Mouse (Mus musculus) forebrain, embryonic 12.5 days (tissue): ENCODE results near the gene Lcn2. TPM values are rescaled to one million over a fixed set of nuclear protein-coding genes. Genes with fewer than 3 reads are reported as not detected.

Experiments used
- ATAC-seq: fragments of 200-750 bp; cut with Nextera tagmentation; 2 replicates; pipeline ENCODE4 v1.8.0; 2017; ENCODE audit warnings: moderate TSS enrichment; ENCODE audit not compliant: low FRiP score
- H3K27ac ChIP-seq: fragments of 300-500 bp; sonication (generic); 2 replicates; pipeline ENCODE4 v1.5.1; 2016; ENCODE audit warnings: mild to moderate bottlenecking
- H3K27me3 ChIP-seq: fragments of 300-500 bp; sonication (generic); 2 replicates; pipeline ENCODE4 v1.6.1; 2016; ENCODE audit warnings: mild to moderate bottlenecking
- H3K36me3 ChIP-seq: fragments of 300-500 bp; sonication (generic); replicated peaks from 2 replicates; pipeline ENCODE4 v1.6.1; 2016; ENCODE audit warnings: mild to moderate bottlenecking
- H3K4me1 ChIP-seq: fragments of 300-500 bp; sonication (generic); 2 replicates; pipeline ENCODE4 v1.6.1; 2016
- H3K4me2 ChIP-seq: fragments of 300-500 bp; sonication (generic); 2 replicates; pipeline ENCODE4 v1.6.1; 2016; ENCODE audit warnings: mild to moderate bottlenecking, moderate library complexity
- H3K4me3 ChIP-seq: fragments of 300-500 bp; sonication (generic); replicated peaks from 2 replicates; pipeline ENCODE4 v1.5.1; 2016; ENCODE audit warnings: mild to moderate bottlenecking
- H3K9ac ChIP-seq: fragments of 300-500 bp; sonication (generic); 2 replicates; pipeline ENCODE4 v1.6.1; 2016; ENCODE audit warnings: mild to moderate bottlenecking
- H3K9me3 ChIP-seq: fragments of 300-500 bp; sonication (generic); 2 replicates; pipeline ENCODE4 v1.6.1; 2016
- WGBS: fragments of 180-500 bp; shearing (Covaris S2); methylation state at CpG from one replicate; pipeline ENCODE4 v1.1.7; 2016; 5-methylcytosine and 5-hydroxymethylcytosine counted together
- polyA plus RNA-seq: library from polyadenylated mRNA; unstranded; fragments of >200 nt; fragmentation: Nextera tagmentation; extraction: Ambion mirVana; gene quantifications from 2 replicates; pipeline ENCODE4 v1.2.1, GENCODE M21; 2016

The Lcn2 gene
- polyA plus RNA-seq, 1 experiment from 2014 or later, result 0.50 TPM

DNA sequence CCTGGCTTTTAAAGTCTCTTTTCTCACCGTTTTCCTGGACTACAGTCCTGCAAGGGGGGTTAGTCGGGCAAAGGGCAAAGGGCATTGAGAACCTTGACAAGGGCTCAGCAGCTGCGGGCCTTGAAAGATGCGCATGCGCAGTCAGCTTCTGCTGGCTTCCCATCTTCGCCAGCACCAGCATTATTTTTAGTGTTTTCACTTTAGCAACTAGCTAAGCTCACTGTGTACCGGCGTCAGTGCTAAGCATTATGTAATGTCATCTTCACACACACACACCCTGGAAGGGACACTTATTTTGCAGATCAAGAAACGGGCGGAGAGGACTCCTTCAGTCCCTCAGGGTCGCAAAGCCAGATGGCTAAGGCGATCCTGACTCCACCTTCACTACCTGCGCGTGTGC is 27.3 kb downstream of the Lcn2 start:
- H3K4me2 ChIP-seq, result peak overlapping the region; percentile 65
- H3K27me3 ChIP-seq, result peaks cover 19% of the 10 kb centered on the region
- peaks cover 7% of the 10 kb centered on the region; the same call in 1 of the 2 replicates for H3K36me3 ChIP-seq
- no peak overlapping the region for H3K27ac ChIP-seq
- peak overlapping the region; percentile 35 for H3K4me3 ChIP-seq
- ATAC-seq, result no peak; the same call in 1 of the 2 replicates
- 0 out of 2 replicates have a peak overlapping the region, but pooled peaks have one; percentile 33 for H3K9ac ChIP-seq
- H3K9me3 ChIP-seq, result no peaks in the 10 kb centered on the region
- 5% methylated on average over 14 of the region's 14 CpGs for WGBS
- peaks cover 30% of the 10 kb centered on the region for H3K4me1 ChIP-seq

DNA sequence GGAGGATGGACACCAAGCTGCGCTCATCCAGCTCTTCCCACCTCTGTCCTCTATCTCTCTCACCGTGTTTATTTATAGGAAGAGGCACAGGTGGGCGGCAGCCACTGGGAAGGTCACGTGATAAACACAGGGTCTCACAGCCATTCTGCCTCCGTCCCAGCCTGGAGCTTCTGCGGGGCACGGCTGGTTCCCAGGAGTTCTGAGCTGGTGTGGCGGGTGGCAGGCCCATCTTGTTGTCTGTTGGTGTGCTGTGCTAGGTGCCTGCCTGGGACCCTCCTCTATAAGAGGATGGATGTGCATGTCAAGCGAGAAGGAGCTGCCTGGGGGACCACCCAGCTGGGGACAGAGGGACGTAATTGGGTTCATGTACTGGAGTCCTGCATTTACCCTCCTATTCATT is 29.7 kb downstream of the Lcn2 start:
- H3K9me3 ChIP-seq, result no peaks in the 10 kb centered on the region
- no peak overlapping the region for H3K4me3 ChIP-seq
- WGBS, result 70% methylated on average over 10 of the region's 10 CpGs
- ATAC-seq, result no peak
- no peak overlapping the region for H3K9ac ChIP-seq
- H3K27me3 ChIP-seq, result peaks cover 19% of the 10 kb centered on the region
- H3K27ac ChIP-seq, result no peak overlapping the region
- H3K4me2 ChIP-seq, result no peak overlapping the region
- H3K36me3 ChIP-seq, result no peaks in the 10 kb centered on the region
- peaks cover 18% of the 10 kb centered on the region for H3K4me1 ChIP-seq

DNA sequence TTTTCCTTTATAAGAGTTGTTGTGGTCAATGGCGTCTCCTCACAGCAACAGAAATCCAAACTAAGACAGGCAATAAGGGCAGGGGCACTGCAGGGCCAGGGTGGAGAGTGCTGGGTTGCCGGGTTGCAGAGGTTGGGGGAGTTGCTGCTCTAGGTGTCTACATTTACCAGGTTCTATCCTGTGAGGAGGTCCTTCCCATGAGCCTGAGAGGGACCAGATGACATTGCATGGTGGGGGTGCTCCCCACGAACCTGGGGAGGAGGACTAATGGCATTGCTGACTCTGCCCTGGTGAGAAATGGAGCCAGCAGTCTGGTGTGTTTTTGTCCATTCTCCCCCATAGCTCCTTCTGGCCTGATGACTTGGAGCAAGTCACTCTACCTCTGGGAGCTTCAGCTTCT is 30.3 kb downstream of the Lcn2 start:
- Histone ChIP-seq H3K4me3 (no peak overlapping the region), H3K4me2 (no peak overlapping the region), H3K4me1 (peaks cover 21% of the 10 kb centered on the region), H3K36me3 (no peaks in the 10 kb centered on the region), H3K27me3 (peaks cover 20% of the 10 kb centered on the region), H3K9ac (no peak overlapping the region), H3K27ac (no peak overlapping the region), H3K9me3 (no peaks in the 10 kb centered on the region)
- ATAC-seq, result no peak
- WGBS, result 84% methylated on average over 3 of the region's 3 CpGs

DNA sequence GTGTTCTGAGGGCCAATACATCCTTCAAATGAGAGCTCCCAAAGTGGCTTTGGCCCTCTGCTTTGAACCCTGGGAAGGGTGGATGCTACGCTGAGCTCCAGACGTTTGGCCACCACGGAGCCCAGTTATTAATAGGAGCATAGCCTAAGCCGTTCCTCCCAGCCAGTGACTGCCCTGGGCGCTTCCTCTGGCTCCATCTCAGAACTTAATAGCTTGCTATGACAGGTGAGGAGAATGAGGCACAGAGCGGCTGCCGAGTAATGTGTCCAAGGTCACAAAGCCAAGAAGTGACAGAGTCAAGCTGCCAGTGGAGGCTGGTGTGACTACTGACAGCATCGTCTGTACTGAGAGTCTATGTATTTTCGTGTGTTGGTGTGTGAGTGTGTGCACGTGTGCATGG is 31.8 kb downstream of the Lcn2 start:
- Histone ChIP-seq H3K9me3 (no peaks in the 10 kb centered on the region), H3K4me3 (no peak overlapping the region), H3K4me1 (peaks cover 26% of the 10 kb centered on the region), H3K4me2 (no peak overlapping the region), H3K27me3 (peaks cover 26% of the 10 kb centered on the region), H3K36me3 (no peaks in the 10 kb centered on the region), H3K9ac (no peak overlapping the region), H3K27ac (no peak overlapping the region)
- no peak for ATAC-seq
- WGBS, result 82% methylated on average over 10 of the region's 10 CpGs

DNA sequence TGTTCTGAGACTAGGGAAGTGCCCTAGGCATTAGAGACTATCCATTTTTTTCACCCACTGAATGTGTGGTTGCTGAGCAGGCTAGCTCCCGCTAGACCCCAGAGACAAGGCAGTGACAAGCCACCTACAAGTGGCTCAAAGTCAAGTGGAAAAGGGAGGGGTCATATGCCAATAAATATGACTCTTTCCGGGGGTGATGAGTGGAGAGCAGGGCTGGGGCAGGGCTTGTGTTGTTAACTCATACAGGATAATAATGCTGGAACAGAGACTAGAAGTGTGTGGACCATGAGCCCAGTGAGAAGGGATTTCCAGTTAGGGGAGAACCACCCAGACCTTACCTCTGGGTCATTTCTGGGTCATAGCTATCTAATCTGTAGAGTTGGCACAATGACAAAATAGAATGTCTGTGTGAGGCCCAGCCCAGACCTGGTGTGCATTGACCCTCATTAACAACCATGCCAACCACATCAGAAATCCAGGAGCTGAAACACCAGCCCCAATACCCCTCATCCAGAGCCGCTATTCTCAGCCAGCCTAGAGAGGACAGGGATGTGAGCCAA is 33.6 kb downstream of the Lcn2 start:
- no peak for ATAC-seq
- Histone ChIP-seq H3K9ac (no peak overlapping the region), H3K9me3 (no peaks in the 10 kb centered on the region), H3K4me2 (no peak overlapping the region), H3K27me3 (peaks cover 33% of the 10 kb centered on the region), H3K4me3 (no peak overlapping the region), H3K36me3 (no peaks in the 10 kb centered on the region), H3K27ac (no peak overlapping the region), H3K4me1 (peaks cover 26% of the 10 kb centered on the region)
- WGBS, result 88% methylated on average over 3 of the region's 3 CpGs

DNA sequence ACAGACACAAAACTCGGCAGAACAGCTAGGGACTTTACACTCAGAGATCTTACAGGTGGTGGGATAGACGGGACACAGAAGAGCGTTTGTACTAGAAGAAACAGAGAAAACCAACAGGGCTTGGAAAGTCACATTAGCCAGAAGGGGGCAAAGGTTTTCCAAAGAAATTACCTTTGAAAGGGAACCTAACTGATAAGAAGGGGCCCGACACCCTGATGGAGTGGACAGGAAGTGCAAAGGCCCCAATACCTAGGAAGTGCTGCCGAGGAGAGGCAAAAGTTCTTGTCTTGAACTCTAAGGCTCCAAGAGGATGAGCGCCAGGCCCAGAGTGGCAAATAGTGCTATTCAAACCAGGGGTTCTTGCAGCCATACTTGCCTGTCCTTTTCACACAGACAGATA is 34.2 kb downstream of the Lcn2 start:
- Histone ChIP-seq H3K27ac (no peak overlapping the region), H3K4me3 (no peak overlapping the region), H3K9ac (no peak overlapping the region), H3K9me3 (no peaks in the 10 kb centered on the region), H3K36me3 (no peaks in the 10 kb centered on the region), H3K4me2 (no peak overlapping the region), H3K27me3 (peaks cover 33% of the 10 kb centered on the region), H3K4me1 (peaks cover 26% of the 10 kb centered on the region)
- WGBS, result 78% methylated on average over 6 of the region's 6 CpGs
- ATAC-seq, result no peak

DNA sequence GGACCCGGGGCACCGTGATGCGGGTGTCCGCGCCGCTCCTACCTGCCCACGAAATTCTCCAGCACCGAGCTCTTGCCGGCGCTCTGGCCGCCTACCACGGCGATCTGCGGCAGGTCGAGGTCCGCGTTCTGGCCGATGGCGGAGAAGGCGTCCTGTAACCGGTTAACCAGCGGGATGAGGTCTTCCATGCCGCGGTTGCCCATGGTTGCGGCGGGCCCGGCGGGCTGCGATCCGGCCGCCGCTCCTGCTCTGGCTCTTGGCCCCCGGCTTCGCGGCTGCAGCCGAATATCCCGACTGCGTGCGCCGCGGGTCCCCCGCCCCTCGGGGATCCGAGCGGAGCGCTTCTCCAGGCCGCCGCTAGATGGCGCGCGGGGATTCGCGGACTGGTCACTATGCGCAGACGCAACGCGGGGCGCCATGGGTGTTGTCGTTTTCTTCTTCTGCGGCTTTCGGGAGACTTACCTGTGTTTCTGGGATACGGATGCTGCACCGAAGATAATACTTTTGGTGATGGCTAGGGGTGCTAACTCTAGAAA is 35.0 kb downstream of the Lcn2 start, which contains the start of gene Dnm1:
Dnm1 (minus strand) TSS at position 332 of the 536 bp plus-strand sequence.
- Histone ChIP-seq H3K4me2 (peak within 1 kb of the TSS; percentile 96), H3K27ac (peak within 1 kb of the TSS; percentile 82), H3K4me3 (peak within 1 kb of the TSS; percentile 59), H3K36me3 (no peaks in the 10 kb centered on the region), H3K27me3 (peaks cover 33% of the 10 kb centered on the region), H3K9ac (peak within 1 kb of the TSS; percentile 70), H3K9me3 (no peaks in the 10 kb centered on the region), H3K4me1 (peaks cover 26% of the 10 kb centered on the region)
- peak; percentile 66 for ATAC-seq
- WGBS, result under 1% methylated on average over 63 of the region's 63 CpGs

DNA sequence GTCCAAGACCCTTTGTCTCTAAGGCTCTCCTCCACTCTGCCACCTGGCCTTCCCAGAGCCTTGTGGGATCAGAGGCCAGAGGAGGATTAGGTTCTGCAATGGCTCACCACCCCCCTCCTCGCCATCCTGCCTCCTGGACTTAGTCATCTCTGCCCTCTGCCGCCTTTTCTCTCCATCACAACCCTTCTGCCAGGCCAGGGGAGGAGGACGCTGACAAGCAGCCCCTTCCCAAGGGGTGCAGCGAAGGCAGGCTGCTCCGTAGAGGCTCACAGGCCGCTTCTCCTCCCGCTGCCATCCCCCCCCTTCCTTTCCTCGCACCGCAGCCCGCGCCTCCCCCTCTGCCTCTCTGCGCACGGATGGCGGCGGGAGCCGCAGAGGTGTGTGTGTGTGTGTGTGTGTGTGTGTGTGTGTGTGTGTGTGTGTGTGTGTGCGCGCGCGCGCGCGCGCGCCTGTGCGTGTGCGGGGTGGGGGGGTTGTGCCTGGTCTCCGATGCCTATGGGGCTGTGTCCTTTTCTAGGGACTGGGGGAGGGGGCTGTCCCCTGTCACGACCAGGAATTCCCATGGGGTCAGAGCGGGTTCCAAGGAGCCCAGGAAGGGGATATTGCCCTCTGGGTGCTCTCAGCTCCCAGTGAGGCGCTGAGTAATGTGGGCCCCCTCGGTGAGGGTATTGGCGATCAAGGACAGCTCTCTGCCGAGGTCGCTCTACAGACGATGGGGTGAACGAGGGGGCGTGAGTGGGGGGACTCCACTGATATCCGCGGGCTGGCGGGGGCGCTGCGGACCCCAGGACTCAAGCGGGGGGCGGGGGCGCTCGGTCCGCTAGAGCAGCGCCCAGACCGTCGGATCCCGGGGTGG is 35.7 kb downstream of the Lcn2 start, which contains the start of gene Ciz1:
Ciz1 (plus strand) TSS at position 177 of the 856 bp plus-strand sequence.
- H3K27me3 ChIP-seq, result peaks cover 33% of the 10 kb centered on the region
- peak; percentile 75 for ATAC-seq
- H3K4me1 ChIP-seq, result peaks cover 26% of the 10 kb centered on the region
- peak within 1 kb of the TSS; percentile 59 for H3K4me3 ChIP-seq
- H3K27ac ChIP-seq, result peak within 1 kb of the TSS; percentile 82
- WGBS, result under 1% methylated on average over 32 of the region's 52 CpGs
- H3K9ac ChIP-seq, result peak within 1 kb of the TSS; percentile 70
- no peaks in the 10 kb centered on the region for H3K9me3 ChIP-seq
- no peaks in the 10 kb centered on the region for H3K36me3 ChIP-seq
- H3K4me2 ChIP-seq, result peak within 1 kb of the TSS; percentile 96

DNA sequence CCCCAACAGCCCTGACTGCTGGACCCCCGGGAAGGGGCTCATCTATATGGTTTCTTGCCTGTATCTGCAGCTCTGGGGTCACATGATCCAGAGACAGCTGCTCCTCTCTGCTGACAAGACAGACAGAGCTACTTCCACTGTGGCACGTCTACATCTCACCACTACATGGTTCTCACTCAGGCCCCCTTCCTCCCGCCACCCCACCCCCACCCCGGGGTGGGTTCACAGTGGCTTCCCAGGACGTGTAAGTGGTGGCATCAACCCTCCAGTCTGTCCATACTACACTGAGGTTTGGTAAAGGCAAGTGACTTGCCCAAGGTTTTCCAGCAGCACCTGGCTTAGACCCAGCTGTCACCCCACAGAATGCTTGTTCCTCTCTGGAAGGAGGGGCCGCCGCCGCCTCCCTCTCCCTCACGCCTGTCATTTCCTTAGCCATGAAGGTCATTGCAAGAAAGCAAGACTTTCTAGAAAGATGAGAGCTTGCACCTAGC is 36.5 kb downstream of the Lcn2 start:
- 51% methylated on average over 9 of the region's 9 CpGs for WGBS
- peak overlapping the region; percentile 96 for H3K4me2 ChIP-seq

DNA sequence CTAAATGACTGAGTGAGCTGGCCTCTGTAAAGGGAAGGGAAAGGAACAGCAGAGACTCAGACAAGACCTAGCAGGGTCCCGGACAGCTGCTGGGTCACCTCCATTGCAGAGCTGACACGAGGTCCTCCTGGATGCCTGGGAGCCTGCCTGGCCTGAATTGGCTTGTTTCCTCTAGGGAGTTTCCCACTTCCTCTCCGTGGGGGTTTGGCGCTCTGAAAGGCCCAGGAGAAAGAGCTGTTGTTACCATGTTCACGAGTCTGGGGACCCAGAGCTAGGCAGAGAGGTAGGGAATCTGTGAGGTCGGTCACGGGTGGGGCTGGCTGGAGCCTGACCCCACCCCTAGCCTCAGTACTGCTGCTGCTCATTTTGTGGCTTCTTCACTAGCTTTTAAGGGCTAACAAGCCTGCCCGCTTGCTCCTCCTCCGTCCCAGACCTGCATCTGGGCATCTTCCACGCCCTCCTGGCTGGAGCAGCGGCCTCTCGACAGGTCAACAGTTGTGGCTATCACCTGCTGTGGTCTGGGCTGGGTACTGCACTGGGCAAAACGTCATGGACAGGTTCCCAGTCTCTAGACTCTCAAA is 37.5 kb downstream of the Lcn2 start:
- H3K4me2 ChIP-seq, result 0 out of 2 replicates have a peak overlapping the region, but pooled peaks have one; percentile 96
- no peak overlapping the region for H3K9ac ChIP-seq
- no peaks in the 10 kb centered on the region for H3K36me3 ChIP-seq
- 55% methylated on average over 13 of the region's 13 CpGs for WGBS
- no peak overlapping the region for H3K27ac ChIP-seq
- peaks cover 28% of the 10 kb centered on the region for H3K27me3 ChIP-seq
- no peak overlapping the region for H3K4me3 ChIP-seq
- no peaks in the 10 kb centered on the region for H3K9me3 ChIP-seq
- peaks cover 26% of the 10 kb centered on the region for H3K4me1 ChIP-seq
- no peak for ATAC-seq

More for the DNA sequence above, 36.5 kb downstream of the Lcn2 start:
- Histone ChIP-seq H3K27me3 (peaks cover 33% of the 10 kb centered on the region), H3K9ac (peak overlapping the region; percentile 70), H3K36me3 (no peaks in the 10 kb centered on the region), H3K27ac (peak overlapping the region; percentile 82), H3K9me3 (no peaks in the 10 kb centered on the region), H3K4me1 (peaks cover 26% of the 10 kb centered on the region), H3K4me3 (peak overlapping the region; percentile 59)
- ATAC-seq, result no peak

DNA sequence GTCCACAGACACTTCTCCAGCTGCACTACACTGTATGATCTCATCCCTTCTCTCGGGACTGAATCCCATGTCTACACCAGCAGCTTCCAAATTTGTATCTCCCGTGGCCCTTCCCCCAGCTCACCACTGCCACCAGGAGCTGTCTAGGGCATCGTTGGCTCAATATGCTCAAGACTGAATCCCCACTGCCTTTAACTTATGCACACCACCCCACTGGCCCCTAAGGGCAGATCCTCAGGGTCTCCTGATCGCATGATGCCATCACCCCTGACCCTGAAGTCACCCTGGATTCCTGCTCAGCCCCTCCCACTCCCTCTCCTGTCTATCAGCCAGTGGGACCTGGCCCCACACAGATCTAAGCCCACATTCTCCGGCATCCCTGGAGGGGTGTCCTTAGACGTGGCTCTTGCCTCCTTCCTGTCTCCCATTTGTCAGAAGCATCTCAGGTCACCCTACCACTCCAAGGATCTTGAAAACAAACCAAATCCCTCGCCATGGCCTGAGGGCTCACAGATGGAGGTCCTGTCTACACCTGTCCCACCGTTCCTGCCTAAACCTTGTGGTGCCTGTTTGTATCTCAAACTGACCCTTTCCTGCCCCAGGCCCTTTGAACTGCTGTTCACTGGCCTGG is 38.3 kb downstream of the Lcn2 start:
- ATAC-seq, result no peak
- Histone ChIP-seq H3K4me2 (no peak overlapping the region), H3K36me3 (no peaks in the 10 kb centered on the region), H3K4me3 (no peak overlapping the region), H3K4me1 (peaks cover 26% of the 10 kb centered on the region), H3K9me3 (no peaks in the 10 kb centered on the region), H3K27ac (0 out of 2 replicates have a peak overlapping the region, but pooled peaks have one; percentile 19), H3K9ac (no peak overlapping the region), H3K27me3 (peaks cover 28% of the 10 kb centered on the region)
- 75% methylated on average over 8 of the region's 8 CpGs for WGBS
